Mouse (Mus musculus) testis, adult 2 months (tissue): ENCODE measurements around the gene Creg2.

Source experiments
- CTCF ChIP-seq: fragments of 200-500 bp; IDR thresholded peaks from 2 replicates; pipeline ENCODE4 v1.5.1; 2012; ENCODE audit warnings: low read depth, mild to moderate bottlenecking, inconsistent platforms, low read length, moderate library complexity; ENCODE audit not compliant: control insufficient read depth, insufficient read depth, insufficient replicate concordance
- POLR2A ChIP-seq: fragments of 200-500 bp; IDR thresholded peaks from 2 replicates; pipeline ENCODE4 v1.6.1; 2012; ENCODE audit warnings: low read depth, mild to moderate bottlenecking, inconsistent platforms, low read length, moderate library complexity; ENCODE audit not compliant: control insufficient read depth

DNA sequence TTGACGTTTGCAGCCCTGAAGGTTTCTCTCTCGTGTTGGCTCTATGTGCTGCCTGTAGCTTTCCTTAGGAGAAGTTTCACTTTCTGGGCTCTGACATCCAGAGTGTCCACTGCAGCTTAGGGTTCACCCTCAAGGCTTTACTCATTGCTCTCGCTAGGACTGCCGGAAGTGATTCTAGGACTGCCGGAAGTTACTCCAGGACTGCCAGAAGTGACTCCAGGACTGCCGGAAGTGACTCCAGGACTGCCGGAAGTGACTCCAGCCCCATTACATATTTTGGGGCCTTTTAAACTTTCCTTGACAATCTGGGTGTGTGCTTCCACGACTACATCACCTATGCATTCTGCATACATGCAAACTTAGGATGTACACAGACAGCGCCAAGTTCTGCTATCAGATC is 22.7 kb downstream of the Creg2 start:
- TF ChIP-seq POLR2A, result no peak
- TF ChIP-seq CTCF, result no peak
